Mouse (Mus musculus): ENCODE measurements at regions not wholly inside any gene's neighbourhood (a gene's known extent, or its start where the extent isn't known, plus 50 kb on each side); places are given as distances from the start of the nearest gene placed in this dataset.

DNA sequence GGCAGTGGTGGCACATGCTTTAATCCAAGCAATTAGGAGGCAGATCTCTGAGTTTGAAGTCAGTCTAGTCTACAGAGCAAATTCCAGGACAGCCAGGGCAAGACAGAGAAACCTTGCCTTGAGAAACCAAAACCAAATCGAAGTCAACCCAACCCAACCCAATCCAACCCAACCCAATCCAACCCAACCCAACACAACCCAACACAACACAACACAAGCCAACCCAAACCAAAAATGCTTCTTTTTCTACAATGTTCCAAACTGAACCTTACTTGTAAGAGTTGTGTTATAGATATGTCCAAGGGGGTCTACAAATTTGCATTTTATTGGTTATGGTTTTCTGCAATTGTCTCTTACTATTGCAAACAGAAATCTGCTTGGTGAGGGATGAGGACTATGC is 52.8 kb upstream of the Chodl start:
- DNase-seq (ENCODE audit: low spot score in 2 of 2), result no peak

DNA sequence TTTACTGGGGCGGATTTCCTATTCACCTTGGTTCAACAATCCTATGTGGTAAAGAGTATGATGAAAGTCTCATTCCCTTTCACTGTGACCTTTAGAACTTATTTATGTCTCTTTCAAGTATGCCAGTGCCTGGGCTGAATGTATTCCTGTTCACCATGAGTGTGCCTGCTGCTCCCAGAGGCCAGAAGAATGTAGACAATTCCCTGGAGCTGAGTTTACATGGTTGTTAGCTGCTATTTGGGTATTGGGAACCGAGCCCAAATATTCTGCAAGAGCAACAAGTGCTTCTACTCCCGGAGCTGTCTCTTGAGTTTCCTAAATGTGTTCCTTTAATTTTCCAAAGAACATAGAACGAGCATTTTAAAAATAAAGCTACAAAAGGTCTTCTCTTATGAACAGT is 71.7 kb upstream of the Chodl start:
- no peak for DNase-seq (ENCODE audit: low spot score in 2 of 2)

DNA sequence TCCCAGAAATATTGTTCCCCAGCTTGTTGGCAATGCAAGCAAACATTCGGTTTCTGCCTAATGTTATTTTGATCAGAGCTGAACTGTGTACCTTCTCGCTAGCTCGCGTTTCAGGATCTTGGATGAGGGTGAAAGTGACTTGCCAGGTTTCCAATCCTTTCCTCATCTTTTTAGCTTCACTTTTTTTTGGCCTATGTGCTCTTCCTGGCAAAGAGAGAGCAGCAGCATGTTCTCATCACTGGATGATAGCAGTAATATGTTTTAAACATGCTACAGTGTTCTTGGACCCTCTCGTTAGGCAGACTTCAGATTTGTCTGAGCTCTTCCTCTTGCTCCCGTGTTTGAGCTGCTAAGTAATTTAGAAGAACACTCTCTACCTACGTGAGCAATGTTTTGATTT is 99.8 kb upstream of the Chodl start:
- no peak for DNase-seq (ENCODE audit: low spot score in 2 of 2)

DNA sequence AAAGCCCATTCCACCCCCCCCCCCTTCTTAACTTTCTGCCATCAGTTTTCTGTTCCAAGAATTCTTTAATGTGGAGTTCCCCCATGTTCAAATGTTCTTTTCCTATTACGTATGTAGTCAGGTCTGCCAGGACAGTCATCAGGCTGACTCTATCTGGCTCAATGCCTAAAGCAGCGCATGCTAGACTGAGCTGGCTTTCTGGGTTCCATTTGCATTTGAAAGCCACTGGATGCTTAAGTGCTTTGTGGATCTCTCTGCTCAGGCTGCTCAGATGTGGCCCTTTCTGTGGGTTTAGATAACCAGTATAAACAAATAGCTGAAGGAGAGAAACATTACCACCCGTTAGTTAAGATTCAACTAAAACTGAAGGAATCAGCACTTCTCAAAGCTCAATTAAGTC is 103.0 kb upstream of the Chodl start:
- no peak for DNase-seq (ENCODE audit: low spot score in 2 of 2)

DNA sequence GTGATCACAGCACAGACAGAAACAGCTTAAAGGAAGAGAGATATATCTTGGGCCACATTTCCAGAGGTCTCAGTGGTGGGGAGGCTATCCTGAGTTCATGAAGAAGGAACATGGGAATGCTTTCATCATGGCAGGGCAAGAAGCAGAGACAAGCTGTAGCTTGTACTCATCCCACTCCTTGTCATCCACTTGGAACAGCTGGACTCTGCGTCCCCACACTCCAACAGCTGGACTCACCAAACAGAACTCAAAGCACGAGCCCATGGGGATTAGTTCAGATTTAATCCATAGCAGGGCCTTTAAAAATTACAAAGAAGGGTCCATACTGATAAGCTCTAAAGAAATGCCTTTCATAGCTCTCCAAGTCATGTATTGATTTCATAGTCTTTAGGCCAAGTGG is 140.7 kb upstream of the Chodl start:
- no peak for DNase-seq (ENCODE audit: low spot score in 2 of 2)

DNA sequence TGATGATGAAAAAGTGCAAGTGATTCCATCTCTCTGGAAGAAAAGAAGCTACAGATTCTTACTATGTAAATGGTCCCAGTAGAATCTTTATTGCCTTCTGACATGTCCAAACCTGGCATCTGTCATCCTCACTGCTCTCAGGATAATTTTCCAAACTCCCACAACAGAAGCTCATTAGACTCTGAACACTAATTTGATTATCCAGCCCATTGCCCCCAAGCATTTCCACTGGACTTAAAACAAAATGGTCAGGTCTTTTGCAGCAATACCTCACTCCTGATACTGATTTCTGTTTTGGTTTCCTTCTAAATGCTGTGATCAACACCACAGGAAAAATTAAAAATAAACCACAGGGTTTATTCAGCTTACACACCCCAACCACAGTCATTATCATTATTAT is 171.5 kb upstream of the Chodl start:
- no peak for DNase-seq (ENCODE audit: low spot score in 2 of 2)

DNA sequence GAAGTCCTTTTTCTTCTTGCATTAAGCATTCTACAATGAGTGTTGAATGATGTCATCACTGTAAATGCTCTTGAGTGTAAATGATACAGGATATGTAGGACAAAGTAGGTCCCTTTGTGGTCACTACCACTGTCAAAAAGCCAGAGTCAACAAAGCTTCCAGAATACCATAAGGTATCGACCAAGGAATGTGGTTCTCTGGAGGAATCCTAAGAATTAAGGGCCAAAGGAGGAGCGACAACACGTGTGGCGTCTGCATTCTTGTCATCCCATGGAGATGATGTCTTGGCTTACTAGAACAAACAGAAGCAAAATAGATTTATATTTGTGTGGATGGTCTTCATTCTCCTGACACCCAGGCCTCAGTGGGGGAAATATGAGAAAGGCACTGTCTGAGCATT is 161.4 kb upstream of the D16Ertd472e start:
- DNase-seq (ENCODE audit: low spot score in 2 of 2), result no peak

DNA sequence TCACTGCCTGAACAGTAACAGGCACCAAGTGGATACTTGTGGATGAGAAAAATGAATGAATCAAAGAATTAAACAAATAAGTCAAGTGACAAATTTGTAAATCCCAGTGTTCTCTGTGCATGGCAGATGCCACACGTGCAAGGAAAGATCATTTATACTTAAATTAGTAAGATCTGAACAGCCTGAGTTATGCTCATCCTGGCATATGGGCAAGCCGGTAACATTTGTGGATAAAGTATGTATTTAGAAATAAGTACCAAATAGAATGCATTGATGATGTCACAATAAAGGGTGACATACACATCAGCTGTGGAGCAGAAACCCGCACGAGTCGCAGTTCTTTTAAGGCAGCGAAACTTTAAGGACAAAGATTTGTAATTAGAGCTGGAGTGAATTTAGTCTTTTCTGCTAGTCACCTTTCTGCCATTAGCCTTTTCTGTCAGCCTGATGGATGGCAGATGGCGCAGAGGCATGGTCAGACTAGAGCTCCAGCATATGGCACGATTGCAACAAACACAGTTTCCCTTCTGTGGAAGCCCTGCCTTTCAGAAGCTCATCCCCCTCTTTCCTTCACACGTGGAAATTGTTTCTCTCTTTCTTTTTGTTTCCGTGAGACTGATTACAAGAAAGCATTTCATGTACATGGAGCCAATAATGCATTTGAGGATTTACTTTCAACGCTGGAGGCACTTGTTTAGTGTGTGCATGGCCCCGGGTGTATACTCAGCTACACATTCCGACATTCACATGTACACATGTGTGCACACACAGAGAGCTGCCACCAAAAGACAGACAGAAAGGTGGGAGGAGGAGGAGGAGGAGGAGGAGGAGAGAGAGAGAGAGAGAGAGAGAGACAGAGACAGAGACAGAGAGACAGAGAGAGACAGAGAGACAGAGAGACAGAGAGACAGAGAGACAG is 154.3 kb upstream of the D16Ertd472e start:
- no peak for DNase-seq (ENCODE audit: low spot score in 2 of 2)

DNA sequence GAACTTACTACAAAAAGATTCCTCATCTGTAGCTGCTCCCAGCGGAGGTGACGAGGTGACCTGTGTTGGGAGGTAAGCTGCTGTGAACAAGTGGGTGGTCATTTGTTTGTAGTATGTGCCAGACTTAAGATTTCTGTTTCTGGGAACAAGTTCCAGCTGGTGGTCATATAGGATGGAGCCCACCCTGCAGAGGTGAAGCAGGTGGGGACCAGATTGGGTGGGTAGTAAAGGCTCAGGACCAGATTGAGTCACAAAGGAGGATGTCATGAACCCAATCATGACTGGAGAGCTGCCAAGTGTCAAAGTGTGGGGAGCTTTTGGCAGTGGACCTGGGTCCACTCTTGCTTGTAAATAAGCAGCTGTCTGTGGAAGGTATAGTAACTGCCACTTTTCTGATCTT is 149.0 kb upstream of the D16Ertd472e start:
- DNase-seq (ENCODE audit: low spot score in 2 of 2), result no peak

DNA sequence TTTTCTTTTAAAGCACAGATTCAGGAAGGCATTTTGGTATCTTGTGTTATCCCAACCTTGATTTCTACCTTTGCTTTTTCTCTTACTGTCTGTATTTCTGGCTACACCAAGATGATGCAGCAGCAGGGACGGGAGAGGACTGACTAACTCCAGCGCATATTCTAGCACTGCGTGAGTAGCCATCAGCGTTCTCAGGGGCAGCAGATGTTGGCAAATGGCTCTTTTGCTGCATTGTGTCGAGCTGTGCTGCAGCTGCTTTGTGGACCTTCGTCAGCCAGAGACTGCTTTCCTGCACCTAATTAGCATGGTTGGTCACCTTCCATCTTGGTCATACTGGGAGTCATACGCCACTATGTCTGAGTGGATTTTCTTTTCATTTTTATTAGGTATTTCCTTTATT is 133.4 kb upstream of the D16Ertd472e start:
- no peak for DNase-seq (ENCODE audit: low spot score in 2 of 2)

DNA sequence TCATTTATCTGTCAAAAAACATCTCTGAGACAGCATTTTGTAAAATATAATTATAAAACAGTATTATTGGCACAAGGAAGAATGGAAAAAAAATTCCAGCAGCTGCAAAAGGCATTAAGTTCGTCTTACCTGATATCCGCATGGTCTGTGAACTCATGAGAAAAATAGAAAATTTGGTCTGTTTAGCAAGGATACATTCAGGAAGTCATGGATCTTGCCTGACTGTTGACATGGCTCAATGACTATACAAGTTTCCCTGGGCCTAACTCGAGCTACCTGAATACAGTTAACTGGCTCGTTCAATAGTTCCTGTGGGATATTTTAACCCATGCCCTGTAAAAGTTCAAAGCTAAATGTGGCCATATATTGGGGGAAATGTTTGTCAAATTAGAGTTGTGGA is 131.1 kb upstream of the D16Ertd472e start:
- DNase-seq (ENCODE audit: low spot score in 2 of 2), result no peak

DNA sequence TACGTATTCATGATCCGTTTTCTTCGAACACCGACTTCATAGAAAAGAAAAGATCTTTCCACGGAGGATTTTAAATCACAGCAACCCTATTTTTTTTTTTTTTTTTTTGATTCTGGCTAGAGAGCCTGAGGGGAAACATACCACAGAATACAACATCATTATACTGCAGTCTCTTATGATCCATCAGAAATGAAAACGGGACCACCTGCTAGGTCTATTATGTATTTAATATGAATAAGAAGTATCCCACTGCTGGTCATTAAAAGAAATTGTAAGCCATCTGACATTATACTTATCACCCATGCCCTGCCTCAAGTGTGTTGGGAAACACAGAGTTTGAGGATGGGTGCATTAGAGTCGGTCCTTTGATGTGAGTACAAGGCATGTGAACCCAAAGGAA is 130.7 kb upstream of the D16Ertd472e start:
- no peak for DNase-seq (ENCODE audit: low spot score in 2 of 2)

DNA sequence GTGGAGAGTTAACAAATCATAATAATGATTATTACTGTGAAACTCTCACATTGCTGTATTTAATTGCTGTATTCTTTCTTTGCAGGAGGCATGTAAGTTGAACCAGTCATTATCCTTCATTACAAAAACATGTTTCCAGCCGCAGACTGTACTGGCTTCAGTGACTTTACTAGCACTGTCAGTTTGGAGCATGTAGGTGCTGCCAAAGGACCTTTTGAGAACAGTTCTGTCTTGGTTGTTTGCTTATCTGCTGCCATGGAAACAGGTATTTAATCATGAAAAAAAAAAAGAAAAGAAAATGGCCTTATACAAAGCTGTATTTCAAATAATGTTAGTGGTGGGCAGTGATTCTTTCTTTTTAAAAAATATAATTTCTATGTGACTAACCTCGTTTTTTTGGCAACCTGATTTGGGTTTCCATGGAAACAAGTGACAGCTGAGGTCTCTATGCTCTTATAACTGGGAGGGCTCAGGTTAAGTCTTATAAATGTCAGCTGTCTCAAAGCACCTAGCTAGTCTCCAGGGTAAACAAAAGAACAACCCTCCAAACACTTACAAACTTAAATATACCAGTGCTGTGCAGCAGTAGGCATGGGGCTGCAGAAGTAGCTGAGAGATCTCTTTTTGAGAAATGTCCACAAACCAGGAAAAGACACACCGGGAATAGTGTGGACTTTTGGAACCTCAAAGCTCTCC is 121.2 kb upstream of the D16Ertd472e start:
- DNase-seq (ENCODE audit: low spot score in 2 of 2), result no peak

DNA sequence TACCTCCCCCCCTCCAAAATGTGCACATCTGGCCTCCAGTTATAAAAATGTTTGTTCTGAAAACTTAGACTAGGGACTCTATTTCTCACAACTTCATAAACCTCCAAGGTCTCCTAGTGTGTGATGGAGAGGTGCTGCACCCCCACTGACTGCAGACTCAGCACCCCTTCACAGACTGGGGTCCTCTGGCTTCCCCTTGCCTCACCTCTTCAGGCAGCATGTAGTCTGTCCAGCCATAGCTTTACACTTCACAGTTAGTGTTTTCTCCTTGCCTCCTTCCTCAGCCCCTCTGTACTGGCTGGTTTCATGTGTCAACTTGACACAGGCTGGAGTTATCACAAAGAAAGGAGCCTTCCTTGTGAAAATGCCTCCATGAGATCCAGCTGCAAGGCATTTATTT is 111.7 kb upstream of the D16Ertd472e start:
- DNase-seq (ENCODE audit: low spot score in 2 of 2), result no peak

DNA sequence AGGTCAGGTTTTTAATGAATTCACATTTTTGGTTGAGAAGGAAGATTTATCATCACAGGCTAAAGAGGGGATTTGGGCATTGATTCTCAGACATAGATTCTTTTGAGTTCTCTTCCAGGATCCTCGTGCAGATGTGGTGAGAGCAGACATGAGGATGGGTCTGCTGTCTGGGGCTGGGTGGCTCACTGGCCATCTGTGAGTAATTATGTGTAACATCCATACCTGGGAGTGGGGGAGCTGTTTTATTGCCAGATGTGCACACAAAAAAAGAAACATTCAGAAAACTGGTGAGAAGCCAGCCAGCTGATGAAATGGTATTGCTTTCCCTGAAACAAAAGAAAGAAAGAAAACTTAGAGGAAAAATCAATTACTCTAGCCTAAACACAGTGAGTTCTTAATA is 108.7 kb upstream of the D16Ertd472e start:
- no peak for DNase-seq (ENCODE audit: low spot score in 2 of 2)

DNA sequence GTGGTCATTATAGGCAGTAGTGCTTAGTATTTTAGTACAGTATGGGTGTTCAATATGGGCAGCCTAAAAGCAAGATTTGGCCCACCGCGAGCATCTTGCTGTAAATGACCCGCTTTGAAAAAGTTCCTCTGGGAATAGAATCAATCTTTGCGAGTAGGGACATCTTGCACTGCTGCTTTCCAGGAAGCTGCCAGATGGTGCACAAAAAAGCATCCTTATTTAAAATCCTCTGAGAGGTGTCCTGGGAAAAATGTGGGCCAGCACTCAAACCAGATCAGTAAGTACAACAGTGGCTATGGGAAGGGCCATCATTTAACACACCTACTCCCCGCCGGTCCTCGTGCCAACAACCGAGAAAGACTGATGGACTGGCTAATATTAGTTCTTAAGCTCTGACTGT is 107.5 kb upstream of the D16Ertd472e start:
- peak; percentile 4 to 6 for DNase-seq (ENCODE audit: low spot score in 2 of 2)

DNA sequence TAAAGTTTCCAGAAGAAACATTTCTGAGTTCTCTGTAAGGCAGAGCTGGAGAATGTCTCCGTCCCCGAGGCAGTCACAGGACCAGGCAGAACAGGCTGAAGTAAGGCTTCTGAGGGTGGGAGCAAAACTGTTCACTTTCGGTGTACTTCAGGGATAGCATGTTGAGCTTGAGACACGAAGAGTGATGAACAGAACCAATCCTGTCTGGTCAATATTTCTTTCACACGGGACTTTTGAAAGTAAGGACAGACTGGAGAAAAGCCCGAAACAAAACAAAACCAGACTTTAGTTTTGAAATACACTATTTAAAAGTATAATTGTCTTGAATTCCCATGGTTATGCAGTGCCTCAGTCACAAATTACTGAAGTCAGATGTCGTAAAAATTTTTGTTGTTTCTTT is 84.6 kb upstream of the D16Ertd472e start:
- no peak for DNase-seq (ENCODE audit: low spot score in 2 of 2)

DNA sequence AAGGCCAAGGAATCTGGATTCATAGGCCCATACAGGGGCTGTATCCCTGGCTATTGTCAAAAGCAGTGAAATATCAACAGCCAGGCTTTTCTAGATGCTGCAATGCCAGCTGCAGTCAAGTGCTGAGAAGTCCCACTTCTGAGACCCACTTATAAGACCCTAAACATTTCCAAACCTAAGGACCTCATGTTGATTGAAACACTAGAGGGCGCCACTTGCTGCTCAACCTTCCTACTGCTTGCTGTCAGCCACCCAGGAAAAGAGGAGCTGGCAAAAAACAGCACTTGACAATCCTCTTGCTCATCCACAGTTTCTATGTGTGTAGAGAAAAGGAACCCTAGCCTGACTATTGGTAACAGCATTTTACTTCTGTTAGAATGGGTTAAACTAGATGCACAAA is 68.2 kb upstream of the D16Ertd472e start:
- DNase-seq (ENCODE audit: low spot score in 2 of 2), result peak in 1 of 2 experiments; percentile 9

DNA sequence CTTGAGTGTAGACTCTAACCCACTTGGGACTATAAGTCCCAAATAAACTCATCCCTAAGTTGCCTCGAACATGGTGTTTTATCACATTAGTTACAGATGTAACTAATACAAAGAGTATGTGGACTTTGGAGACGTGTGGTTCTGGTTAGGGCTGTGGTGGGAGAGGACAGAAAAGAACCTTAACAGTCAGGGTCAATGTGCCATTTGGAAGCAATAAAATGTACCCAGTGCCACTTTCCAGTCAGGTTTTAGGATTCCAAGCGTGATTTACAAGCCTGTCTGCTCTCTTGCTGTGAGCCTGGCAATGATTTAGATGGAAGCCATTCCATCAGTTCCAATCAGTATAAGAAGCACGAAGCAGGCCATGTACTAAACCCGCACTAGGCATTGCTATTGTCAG is 65.2 kb upstream of the D16Ertd472e start:
- no peak for DNase-seq (ENCODE audit: low spot score in 2 of 2)

DNA sequence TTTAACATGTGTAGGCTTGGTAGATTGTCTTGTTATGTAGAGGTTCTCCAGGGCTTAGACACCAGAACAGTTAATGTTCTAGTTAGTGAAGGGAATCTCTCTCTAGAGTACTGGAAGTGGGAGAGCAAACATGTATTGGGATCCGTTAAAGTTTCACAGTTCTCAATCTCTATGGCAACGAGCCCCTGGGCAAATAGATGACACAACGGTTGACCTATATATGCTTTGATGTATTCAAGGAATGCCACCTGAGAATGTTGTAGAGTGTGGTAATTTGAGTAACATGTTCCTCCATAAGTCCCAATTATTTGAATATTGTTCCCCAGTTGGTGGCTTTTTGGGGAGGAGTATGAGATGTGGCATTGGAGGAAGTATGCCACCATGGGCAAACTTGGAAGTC is 64.7 kb upstream of the D16Ertd472e start:
- DNase-seq (ENCODE audit: low spot score in 2 of 2), result no peak

DNA sequence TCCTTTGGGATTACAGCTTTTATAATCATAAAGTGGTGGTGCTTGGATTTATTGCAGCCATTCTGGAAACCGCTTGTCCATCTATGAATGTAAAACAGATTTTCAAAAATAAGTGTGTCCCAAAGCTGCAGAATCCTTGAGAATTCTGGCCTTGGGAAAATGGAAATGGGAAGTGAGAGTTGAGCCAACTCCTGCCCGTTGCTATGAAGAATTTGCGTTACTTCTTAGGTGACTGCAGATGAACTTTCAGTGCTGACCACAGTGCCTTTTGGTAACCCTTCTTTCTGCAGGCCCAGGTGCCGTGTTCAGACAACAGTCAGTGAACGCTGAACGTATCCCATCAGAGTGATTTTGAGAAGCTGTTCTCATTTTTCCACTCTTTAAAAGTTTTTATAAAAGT is 60.9 kb upstream of the D16Ertd472e start:
- DNase-seq (ENCODE audit: low spot score in 2 of 2), result no peak

DNA sequence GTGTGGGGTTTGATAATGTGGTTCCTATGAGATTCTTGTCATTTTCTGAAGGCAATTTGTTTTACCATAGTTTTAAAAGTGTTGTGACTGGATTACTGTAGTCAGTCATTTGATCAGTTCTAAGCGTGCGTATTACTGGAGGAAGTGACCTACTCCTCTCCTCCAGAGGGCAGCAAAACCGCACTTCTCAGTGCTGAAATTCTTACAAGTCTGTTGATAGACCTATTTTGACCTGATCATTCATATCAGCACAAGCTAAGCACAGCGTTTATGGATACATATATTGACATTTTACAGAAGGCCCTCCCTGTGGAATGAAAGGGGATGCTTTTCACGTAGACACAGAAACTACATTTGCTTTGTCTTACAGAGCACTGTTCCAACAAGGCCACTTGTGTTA is 60.5 kb upstream of the D16Ertd472e start:
- peak in 1 of 2 experiments; percentile 17 for DNase-seq (ENCODE audit: low spot score in 2 of 2)

DNA sequence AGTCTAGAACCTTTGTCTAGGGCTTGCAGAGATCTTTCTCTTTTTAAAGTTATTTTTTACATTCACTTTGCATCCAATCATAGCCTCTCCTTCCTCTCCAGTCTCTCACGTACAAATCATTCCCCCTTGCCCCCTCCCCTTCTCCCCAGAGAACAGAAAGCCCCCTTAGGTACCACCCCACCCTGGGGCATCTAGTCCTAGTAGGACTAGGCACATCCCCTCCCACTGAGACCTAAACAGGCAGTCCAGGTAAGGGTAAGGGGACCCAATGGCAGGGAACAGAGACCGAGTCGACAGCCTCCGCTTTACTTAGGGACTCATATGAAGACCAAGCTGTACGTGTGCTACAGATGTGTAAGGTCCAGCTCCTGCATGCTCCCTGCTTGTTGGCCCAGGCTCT is 59.3 kb upstream of the D16Ertd472e start:
- DNase-seq (ENCODE audit: low spot score in 2 of 2), result no peak

All from frontal cortex, postnatal 10 days (tissue).